Mouse (Mus musculus) left cerebral cortex, adult 8-10 months (tissue): ENCODE data around the gene Gcnt2. TPM values are rescaled to one million over a fixed set of nuclear protein-coding genes. Genes with fewer than 3 reads are reported as not detected.
"Not testable (repeated sequence)": the region's sequence is repeated elsewhere in the genome, so short reads cannot be mapped to it uniquely, and the experiment has no call there.

Experiments used
- DNase-seq, 2 experiments: peaks; one replicate each; pipeline ENCODE4 v3.0.0; 2022; ENCODE audit warnings: low spot score in 2 of 2
- total RNA-seq, 4 experiments: library from RNA; stranded (reverse); gene quantifications; 2 replicates each; pipeline ENCODE4 v1.2.4; 2022

The Gcnt2 gene
- total RNA-seq, 4 experiments from 2014 or later: 21.5 to 24.5 (median 23.5) TPM

DNA sequence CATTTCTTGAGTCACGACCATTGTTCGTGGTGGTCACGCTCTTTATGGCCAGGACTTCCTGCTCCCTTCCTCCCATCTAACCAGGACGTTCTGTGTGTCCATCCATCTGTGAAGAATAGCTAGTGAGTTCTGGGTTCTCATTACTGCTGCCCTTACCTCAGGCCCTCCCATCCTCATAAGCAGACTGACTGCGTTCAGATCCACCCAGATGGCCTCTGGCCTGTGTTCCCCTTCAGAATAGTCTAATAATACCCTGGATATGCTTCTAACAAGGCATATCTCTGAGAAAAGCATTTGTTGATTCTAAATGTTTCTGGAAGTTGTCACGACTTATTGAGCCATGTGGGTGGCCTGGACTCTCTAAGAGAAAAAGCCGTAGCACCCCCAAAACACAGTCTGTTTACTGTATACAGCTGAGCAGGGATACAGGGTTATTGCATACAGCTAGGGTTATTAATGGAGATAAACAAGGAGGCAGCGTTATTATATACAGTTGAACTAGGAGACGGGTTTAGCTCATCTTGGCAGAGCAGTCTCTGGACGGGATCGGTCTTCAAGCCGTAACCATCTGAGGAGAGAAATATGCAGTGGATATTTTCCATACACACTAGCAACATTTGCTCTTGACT is 42.4 kb downstream of the Gcnt2 start:
- no peak for DNase-seq

DNA sequence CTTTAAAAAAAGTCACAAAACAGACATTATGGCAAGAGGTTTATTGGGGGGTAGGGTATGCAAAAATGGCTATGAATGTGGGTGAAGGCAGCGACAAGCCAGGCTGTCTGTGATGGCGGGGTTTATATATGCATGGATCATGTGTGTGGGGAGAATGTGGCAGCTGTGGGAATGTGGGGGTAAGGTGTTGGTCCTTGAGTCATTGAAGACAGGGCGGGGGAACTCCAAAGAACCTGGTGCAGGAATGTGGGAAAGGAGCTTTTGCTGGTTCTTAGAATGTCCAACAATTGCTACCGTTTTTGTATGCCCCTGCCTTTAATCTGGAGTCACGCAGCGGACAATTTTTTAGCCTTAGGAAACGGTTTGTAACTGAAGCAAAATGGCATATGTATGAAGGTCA is 44.5 kb downstream of the Gcnt2 start:
- peak in 1 of 2 experiments; percentile 64 for DNase-seq

DNA sequence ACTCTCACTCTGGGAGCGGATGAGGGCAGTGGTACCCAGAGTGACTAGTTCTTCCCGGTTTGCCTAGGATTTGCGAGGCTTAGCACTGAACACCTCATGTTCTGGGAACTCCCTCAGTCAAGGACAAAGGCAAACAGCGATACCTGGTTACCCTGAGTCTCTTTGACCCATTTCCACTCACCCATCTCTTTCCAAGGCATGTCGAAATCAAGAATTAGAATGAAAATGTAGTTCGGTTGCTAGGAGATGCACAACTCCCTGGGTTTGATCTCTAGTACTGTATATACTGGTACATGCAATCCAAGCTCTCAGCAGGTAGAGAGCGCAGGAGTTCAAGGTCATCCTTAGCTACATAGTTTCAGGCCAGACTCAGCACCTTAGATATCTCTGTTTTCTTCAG is 47.0 kb downstream of the Gcnt2 start:
- DNase-seq: no peak

DNA sequence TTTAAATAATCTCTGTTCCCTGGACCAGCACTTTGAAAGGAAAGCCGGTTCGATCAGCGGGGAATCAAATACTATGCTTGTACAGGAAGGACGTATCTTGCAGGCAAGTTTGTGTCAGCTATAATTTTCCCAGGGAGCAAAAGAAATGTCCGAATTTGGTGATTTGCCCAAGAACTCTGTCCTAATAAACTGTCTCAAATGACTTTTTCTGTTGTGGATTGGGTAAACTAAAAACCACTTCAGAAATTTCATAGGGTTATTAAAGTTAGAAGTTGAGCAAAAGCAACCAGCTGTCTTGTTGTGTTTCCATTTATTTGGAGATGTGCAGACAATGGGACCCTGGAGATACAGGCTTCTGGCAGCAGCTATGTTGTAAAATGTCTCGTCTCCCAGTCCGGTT is 47.7 kb downstream of the Gcnt2 start:
- DNase-seq: no peak

DNA sequence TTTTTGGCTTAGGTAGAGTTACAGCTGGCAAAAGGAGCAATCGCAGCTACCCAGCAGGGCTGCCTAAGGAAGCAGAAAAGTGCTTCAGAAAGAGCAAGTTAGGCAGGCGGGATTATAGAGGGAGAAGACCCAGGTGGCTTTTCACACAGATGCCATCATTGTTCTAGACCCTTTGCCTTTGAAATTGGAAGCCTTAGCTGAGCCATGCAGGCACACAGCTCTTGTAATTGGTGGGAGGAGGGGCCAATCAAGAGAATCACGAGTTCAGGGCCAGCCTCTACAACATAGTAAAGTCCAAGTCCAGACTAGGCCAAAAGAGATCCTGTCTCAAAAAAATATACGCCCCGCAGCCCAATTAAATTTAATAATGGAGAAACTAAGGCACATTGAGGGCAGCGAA is 48.5 kb downstream of the Gcnt2 start:
- no peak for DNase-seq

DNA sequence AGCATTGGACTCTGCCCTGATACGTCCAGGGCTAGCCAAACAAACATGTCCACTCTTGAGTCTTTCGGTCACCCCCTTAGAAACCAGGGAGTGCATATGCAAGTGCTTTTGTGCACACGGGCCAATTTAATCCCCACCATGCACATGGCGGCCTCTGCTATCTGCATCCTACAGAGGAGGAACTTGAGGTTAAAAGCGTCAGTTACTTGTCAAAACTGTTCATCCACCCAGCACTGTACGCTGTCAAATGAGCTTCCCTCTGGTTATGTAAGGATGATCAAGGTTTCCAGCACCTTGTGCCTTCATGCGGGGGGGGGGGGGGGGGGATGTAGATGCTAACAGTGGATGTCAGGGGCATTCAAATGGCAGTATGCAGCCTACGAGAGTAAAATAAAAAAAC is 49.5 kb downstream of the Gcnt2 start:
- DNase-seq: no peak

DNA sequence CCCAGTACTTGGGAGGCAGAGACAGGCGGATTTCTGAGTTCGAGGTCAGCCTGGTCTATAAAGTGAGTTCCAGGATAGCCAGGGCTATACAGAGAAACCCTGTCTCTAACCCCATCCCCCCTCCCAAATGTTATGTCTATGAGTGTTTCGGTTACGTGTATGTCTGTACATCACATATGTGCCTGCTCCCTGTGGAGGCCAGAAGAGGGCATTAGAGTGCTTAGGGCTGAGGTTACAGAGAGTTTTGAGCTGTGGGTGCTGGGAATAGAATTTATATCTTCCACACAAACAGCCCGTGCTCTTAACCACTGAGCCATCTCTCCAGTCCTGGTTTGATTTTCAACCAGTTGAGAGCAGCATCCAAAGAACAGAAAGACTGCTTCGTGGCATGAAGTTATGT is 50.5 kb downstream of the Gcnt2 start:
- DNase-seq: no peak

DNA sequence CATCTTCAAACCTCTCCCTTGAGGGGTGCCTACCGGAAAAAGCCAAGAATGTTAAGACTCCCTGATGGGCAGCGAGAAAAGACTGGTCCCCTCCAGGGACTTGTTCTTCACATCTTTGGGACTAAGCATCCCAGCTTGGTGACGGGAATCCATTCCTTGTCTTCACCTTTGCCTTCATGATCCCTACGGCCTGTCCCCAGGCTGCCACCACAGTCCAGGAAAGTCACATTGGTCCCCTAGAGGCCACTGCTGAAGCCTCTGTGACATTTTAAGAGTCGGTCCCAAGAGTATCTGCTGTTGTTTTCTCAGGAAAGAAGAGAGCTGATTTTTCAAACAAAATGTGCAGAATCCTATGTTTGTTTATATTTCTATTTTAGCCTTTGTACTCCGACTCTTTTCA is 52.4 kb downstream of the Gcnt2 start:
- DNase-seq: no peak

DNA sequence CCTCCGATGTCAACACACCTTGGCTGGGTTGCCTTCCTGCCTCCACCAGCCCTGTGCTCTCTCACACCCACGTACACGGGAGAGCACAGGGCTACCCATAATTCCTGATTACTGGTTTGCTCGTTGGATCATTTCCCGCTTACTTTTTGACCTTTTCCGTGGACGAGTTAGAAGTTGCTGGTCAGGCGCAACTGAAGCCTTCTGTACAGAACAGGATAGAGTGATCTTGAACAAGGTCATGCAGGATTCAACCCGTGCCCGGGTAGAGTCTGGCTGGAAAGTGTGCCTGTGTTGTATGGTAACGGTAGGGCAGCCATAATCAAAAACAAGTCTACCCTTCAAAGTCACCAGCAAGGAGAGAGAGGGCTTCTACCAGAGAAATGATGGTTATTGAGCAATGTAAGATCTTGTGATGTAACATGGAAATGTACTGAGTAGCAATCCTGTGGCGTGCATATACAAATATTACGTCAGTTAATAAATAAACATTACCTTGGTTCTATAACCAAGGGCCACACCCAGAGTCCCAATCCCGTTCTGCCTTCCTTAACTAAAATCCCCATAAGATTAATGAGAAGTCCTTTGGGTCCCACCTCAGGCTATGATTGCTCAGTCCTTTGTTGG is 54.0 kb downstream of the Gcnt2 start:
- DNase-seq: no peak

DNA sequence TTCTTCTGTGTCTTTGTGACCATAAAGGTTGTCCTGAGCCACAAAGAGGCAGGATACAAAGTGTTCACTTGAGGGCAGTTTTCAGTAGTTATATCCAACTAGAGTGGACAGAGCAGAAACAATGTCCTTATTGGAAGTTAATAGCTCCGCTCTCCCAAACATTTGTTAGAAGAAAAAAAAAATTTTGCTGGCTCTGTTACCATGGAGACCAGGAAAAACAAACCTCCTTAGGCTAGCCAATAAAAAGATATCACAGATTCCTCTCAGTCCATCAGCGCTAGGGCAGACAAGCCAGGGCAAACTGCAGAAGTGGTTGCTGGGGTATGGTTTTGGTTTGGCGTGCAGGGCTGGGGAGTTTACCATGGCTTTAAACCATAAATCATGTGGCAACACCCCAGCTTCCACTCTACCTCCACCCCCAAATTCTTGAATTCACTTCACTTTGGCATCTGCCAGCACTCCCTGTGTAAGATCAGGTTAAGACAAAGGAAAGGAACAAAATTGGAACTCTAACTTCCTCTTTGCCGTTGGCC is 54.6 kb downstream of the Gcnt2 start:
- no peak for DNase-seq

DNA sequence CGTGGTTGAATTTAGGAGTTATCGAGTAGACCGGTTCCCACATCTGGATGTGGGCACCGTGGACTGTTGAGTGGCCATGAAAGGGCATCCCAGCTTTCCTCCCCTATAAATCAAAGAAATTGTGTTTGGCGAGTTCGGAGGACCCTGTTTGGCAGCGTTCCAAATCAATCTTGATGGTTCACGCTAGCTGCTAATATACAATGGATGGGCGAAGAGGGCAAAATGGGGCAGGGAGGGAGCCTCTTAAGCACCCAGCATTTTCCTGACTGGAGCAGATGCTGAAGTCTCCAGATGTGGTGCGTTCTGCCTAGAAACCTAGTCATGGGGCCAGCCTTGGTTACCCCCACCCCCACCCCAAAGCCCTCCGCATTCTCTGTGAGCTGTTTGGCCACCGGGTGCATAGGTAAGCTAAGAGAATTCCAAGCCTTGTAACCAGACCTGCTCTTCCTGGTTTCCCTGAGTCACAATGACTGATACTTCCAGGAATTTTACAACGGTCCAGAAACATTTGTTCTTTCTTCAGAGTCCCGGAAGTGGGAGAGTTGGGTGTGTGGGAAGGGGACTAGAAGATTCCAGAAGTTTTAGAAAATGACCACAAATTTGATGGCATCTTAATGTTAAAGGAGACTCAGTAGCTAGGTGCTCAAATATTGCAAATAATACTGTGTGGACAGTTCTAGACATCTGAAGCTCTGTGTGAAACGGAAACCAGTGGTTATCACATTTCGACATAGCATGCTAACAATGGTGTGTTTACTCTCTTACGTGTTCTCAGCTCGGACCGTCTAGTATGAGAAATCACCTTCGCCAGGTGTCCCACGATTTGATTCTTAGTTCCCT is 57.0 kb downstream of the Gcnt2 start:
- DNase-seq: no peak

DNA sequence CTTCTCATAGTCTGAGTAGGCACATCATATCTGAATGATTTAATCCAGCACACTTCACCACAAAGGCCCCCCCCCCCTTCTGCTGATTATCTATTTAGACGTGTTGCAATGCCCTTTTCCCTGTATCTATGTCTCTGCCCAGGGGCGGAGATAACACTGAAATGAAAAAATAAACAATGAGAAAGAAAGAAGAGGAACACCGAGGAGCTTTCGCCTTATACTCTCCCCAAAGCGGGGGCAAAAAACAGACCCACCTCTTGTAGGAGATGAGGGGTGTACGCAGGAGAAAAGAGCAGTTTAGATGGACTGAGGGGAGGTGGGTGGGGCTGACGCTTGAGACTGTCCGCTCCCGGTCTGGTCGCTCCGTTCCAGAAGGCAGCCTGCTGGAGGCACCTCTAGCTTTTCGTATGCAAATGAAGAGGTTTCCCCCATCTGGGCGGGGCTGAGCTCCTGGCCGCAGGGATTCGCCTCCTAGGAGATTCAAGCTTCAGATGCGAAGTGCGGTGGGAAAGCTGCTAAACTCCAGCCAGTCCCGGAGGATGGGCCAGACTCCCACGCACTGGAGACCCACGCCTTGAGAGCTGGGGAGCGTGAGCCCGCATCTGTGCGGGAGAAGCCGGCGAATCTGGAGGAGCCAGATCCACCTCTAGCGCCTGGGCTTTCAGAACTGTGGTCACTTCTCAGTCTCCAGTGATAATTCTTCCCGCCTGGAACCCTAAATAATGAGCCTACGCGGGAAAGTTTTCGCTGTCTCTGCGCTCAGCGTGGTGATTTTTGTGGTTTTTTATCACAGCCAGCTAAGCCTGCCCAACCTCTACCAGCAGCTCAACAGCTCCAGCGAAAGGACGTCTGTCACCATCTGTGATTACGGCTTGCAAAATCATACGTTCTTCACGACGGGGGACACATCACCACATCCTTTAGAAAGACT is 57.9 kb downstream of the Gcnt2 start:
- DNase-seq: peak; percentile 25 to 54

DNA sequence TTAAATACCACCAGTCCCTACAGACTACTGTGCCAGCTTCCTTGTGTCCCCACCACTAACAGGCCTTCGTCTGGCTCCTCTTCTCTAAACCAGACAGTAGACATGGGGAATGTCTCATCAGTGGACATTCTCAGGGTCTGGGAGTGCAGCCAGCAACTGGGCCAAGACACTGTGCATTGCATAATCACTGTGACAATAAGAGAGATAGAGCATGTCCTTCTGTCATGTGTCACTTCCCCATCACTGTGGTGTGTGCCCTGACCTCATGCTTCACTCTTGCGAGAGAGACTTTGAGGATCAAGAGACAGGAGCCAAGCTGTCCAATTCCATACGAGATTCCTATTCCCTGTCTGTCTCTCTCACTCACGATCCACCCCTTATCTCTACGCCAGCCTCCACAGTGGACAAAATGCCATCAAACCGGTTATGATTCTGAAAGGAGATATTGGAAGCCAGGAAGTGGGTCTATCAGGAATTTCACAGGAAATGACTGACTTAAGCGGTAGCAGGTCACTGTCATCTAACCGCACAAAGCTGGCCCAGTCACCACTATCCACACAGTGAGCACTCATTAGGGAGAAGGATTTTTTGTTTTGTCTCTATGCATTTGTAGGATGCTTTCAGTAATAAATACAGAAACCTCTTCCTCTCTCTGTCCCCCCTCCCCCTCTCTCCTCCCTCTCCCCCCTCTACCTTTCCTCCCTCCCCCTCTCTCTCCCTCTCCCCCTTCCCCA is 61.9 kb downstream of the Gcnt2 start:
- DNase-seq: no peak

DNA sequence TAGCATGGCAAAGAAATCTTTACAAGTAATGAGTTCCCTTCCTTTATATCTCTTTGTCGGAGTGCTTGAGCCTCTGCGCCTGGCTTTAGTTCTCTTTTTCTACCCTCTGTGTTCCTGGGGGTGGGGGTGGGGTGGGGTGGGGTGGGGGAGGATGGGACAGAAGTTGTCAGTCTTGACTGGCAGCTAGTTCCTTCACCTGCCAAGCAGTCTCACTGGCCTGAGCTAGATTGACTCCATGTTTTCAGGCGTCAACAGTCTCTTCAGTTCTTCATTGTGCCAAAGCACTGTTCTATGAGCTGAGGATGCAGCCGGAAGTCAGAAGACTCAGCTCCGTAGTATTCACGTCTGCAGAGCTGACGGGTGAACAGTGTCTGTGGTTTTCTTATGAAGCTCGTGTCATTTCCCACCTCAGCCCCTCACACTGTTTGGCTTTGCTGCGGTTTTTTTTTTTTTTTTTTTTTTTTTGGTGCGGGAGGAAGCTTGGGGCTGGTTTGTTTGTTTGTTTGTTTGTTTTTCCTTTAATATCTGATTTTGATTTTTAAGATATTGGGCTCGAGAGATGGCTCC is 62.8 kb downstream of the Gcnt2 start:
- no peak for DNase-seq

DNA sequence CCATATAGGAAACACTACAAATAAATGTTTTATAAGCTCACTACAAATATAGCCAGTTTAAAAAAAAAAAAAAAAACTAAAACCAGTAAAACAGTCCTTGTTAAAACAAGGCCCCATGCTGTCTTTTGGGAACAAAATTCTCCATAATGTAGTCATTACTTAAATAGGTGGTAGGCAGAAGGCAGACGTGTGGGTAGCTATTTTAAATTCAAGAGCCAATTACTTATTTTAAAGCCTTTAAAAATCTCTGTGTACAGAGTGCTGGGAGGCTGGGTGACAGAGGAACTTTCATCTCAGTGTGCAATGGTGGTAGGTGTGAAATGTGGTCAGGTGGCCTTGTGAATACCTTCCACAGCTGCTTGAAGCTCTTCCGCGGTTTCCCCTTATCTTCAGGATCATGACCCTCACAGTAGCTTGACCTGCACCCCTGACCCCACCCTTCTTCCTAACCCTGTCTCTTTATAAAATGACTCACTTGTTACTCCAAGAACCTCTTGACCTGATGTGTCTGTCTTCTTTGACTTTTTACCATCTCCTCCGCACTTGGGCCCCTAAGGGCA is 64.3 kb downstream of the Gcnt2 start:
- DNase-seq: no peak

DNA sequence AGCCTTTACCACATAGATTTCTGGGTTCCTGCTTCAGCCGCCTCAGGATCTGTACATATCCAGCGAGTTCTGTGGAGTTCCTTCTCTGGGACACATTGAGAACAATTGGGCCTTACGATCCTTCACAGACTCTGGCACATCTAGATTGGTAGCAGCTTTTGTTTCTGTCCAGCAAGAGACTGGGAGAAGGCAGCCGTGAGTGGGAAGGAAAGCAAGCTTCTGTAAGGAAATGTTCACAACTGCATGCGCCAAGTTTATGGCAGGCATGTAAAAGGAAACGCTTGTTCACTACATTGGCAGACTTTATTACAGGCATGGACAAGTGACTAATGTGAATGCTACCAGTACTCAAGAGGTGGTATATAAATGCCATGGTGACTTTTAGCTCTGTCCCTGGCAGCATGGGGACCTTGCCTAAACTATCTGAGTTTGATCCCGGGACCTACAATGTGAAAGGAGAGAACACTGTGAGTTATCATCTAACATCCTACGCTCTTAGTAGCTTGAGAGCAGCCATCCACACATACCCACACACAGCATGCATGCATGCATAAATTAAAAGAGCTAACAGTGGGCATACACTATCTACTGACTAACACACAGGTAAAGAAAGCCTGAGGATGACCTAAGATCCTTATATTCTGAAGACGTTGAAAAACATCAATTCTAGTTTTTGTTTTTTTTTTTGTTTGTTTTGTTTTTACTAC is 68.8 kb downstream of the Gcnt2 start:
- no peak for DNase-seq

DNA sequence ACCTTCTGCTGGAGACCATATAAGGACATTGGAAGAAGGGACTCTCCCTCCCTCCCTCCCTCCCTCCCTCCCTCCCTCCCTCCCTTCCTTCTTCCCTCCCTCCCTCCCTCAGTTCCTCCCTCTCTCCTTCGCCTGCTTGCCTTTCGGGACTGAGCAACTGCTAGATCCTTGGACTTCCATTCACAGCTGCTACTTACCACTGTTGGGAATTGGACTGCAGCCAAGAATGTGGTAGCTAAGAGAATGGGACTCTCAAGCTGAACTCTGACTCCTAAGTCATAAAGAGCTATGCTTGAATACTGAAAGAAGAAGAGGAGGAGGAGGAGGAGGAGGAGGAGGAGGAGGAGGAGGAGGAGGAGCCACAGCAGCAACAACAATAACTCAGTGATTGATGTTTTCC is 72.3 kb downstream of the Gcnt2 start:
- not testable (repeated sequence) for DNase-seq

DNA sequence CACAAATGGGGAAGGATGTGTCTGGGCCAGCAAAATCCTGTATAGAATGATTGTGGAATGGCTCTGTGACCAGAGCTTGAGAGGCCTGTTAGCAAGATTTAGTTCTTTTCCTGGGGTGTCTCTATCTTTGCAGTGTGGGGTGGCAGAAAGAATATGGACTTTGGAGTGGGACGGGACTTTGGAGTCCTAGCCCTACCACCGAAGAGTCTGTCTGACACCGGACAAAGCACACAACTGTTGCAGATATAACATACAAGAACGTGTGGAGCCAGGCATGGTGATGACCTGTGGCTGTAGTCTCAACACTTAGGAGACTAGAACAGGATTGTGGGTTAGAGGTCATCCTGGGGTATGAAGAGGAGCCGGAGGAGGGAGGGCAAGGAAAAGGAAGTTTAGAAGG is 73.0 kb downstream of the Gcnt2 start:
- DNase-seq: no peak

DNA sequence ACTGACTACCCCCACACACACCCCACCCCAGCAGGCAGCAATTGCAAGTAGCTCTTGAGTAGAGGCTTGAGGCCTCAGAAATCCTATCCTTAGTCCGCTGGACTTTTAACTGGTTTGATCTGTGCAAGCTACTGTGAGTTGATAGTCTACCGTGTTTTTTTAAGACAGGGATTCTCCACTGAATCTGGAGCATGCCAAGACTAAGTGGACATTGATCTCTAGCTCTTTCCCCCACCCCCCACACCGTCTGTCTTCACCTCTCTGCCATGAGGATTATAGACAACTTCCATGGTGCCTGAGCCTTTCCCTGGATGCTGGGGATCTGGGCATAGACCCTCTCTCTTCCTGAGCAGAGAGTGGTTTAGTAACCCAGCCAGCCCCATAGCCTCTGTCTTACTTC is 74.8 kb downstream of the Gcnt2 start:
- no peak for DNase-seq
